Mouse (Mus musculus): Measurements from ENCODE around the gene 4930556J24Rik.

4930556J24Rik gene

DNA sequence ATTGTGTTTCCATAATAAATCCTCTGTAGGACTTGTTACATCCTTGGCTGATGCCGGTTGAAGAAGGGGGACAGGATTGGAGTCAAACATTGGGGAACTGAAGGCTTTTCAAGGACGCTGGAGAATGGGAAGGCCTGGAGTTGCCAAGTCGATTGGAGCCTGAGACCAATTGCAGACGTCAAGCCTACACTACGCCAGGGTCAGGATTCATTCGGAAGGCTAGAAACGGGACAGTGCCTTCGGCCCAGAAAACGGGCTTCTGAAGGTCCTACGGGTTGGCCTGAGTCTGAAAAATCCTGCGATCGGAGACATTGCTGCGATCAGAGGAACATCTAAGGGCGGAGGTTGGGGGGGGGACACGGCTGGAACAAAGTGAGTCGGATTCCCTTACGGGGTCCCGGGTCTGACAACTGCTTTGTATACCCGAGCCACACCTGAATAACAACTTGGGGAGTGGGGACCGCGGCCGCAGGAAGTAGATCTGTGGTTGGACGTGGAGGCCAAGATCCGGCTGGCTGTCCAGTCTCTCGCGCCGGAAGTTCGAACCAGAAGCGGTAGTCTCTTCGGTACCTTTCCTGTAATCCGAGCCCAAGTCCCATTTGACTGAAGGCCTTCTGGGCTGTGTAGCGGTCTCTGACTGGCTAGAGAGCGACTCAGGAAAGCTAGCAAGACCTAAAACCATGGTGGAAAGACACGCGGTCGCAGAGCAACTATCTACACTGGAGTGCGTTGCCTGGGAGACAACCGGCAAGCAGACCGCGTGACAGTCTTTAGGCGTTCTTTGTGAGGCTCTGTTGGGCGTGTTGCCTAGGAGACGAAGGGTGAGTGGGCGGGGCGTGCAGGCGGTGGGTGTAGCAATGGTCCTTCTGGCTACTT is 81.9 kb downstream of the 4930556J24Rik start, which contains the start of the genes 4921536K21Rik and Dusp18:
TSS of gene 4921536K21Rik (minus strand) at position 693 of the 876 bp plus-strand sequence.
TSS of gene Dusp18 (plus strand) at position 835 of the 876 bp plus-strand sequence.
- in situ Hi-C loops (cut with MboI; ENCODE audit: low sequenced_read_pairs): no loop called here

DNA sequence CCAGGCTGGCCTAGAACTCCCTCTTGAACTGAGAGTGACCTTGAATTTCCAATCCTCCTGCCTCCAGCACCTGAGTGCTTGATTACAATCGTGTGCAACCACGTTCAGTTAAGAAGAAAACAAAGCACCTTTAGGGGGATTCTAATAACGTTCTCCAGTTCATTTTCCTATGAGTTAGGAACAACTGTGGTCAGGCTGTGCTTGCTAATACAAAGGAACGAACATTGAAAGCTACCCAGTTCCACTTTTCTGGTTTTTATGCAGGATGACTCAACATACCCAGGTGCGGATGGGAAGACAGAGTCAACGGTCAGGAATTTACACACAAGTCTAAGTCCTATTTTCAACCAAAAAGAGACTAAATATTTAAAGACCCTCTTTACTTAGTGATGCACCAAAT is 82.6 kb downstream of the 4930556J24Rik start:
- in situ Hi-C loops (cut with MboI; ENCODE audit: low sequenced_read_pairs): no loop called here
